Mouse (Mus musculus) hindbrain, embryonic 11.5 days (tissue): ENCODE data around the gene Dkk1. TPM values are rescaled to one million over a fixed set of nuclear protein-coding genes. Genes with fewer than 3 reads are reported as not detected.
"Not testable (repeated sequence)": the region's sequence is repeated elsewhere in the genome, so short reads cannot be mapped to it uniquely, and the experiment has no call there.

Experiments
- ATAC-seq: fragments of 200-750 bp; cut with Nextera tagmentation; 2 replicates; pipeline ENCODE4 v1.8.0; 2017; ENCODE audit warnings: mild to moderate bottlenecking, moderate TSS enrichment, moderate library complexity; ENCODE audit not compliant: low FRiP score
- DNase-seq: peaks from one replicate; pipeline ENCODE4 v3.0.0-alpha.2; 2015; ENCODE audit warnings: low spot score
- H3K27ac ChIP-seq: fragments of 300-500 bp; sonication (generic); 2 replicates; pipeline ENCODE4 v1.5.1; 2014; ENCODE audit warnings: mild to moderate bottlenecking, low read depth, low read length
- H3K27me3 ChIP-seq: fragments of 300-500 bp; sonication (generic); 2 replicates; pipeline ENCODE4 v1.6.1; 2014; ENCODE audit warnings: mild to moderate bottlenecking, low read length, moderate library complexity, mixed read lengths; ENCODE audit not compliant: control insufficient read depth, insufficient read depth
- H3K36me3 ChIP-seq: fragments of 300-500 bp; sonication (generic); 2 replicates; pipeline ENCODE4 v1.6.1; 2014; ENCODE audit warnings: mild to moderate bottlenecking, low read length, moderate library complexity, mixed read lengths; ENCODE audit not compliant: control insufficient read depth, insufficient read depth
- H3K4me1 ChIP-seq: fragments of 300-500 bp; sonication (generic); replicated peaks from 2 replicates; pipeline ENCODE4 v1.6.1; 2014; ENCODE audit warnings: low read length, mixed read lengths; ENCODE audit not compliant: control insufficient read depth, insufficient read depth
- H3K4me2 ChIP-seq: fragments of 300-500 bp; sonication (generic); replicated peaks from 2 replicates; pipeline ENCODE4 v1.6.1; 2014; ENCODE audit warnings: mild to moderate bottlenecking, low read depth, low read length
- H3K4me3 ChIP-seq: fragments of 300-500 bp; sonication (generic); 2 replicates; pipeline ENCODE4 v1.5.1; 2014; ENCODE audit warnings: low read depth, low read length
- H3K9ac ChIP-seq: fragments of 300-500 bp; sonication (generic); 2 replicates; pipeline ENCODE4 v1.6.1; 2014; ENCODE audit warnings: low read depth, low read length
- H3K9me3 ChIP-seq: fragments of 300-500 bp; sonication (generic); 2 replicates; pipeline ENCODE4 v1.6.1; 2016; ENCODE audit warnings: low read length; ENCODE audit not compliant: control insufficient read depth
- WGBS: fragments of 180-500 bp; shearing (Covaris S2); extraction: QIAGEN DNeasy Blood & Tissue Kit; methylation state at CpG from one replicate; pipeline ENCODE4 v1.1.7; 2014; 5-methylcytosine and 5-hydroxymethylcytosine counted together
- polyA plus RNA-seq: library from polyadenylated mRNA; unstranded; fragments of >200 nt; fragmentation: Nextera tagmentation; extraction: Ambion mirVana; gene quantifications from 2 replicates; pipeline ENCODE4 v1.2.1, GENCODE M21; 2014

Dkk1 gene
- polyA plus RNA-seq, 1 experiment from 2014 or later = 3.6 TPM

- under 1% methylated on average over 17 of the region's 17 CpGs for WGBS
- Histone ChIP-seq H3K27me3 (peaks cover 37% of the 10 kb centered on the region), H3K4me3 (peak overlapping the region; percentile 35), H3K4me2 (peak overlapping the region; percentile 68), H3K36me3 (no peaks in the 10 kb centered on the region), H3K9ac (no peak overlapping the region), H3K9me3 (no peaks in the 10 kb centered on the region), H3K27ac (no peak overlapping the region), H3K4me1 (peaks cover 5% of the 10 kb centered on the region)
- peak; percentile 42; the same call in 1 of the 2 replicates for ATAC-seq
- peak; percentile 48 for DNase-seq
Measured at GRCm38 (mm10) chr19:30549854-30550647, 586 bp upstream of the Dkk1 start.

GRCm38 (mm10) chr19:30548411-30549043, 938 bp downstream of the Dkk1 start:
- peak overlapping the region; percentile 35 for H3K4me3 ChIP-seq
- peaks cover 4% of the 10 kb centered on the region for H3K4me1 ChIP-seq
- DNase-seq (peak; percentile 61), ATAC-seq (peak; percentile 47)
- H3K4me2 ChIP-seq = peak overlapping the region; percentile 68
- H3K9me3 ChIP-seq = no peaks in the 10 kb centered on the region
- no peaks in the 10 kb centered on the region for H3K36me3 ChIP-seq
- under 1% methylated on average over 23 of the region's 23 CpGs for WGBS
- peaks cover 37% of the 10 kb centered on the region for H3K27me3 ChIP-seq
- no peak overlapping the region for H3K27ac ChIP-seq
- H3K9ac ChIP-seq = no peak overlapping the region

- peak; percentile 61 for DNase-seq
- not testable (repeated sequence) for H3K4me1 ChIP-seq, ATAC-seq, H3K27ac ChIP-seq, H3K36me3 ChIP-seq, H3K27me3 ChIP-seq, H3K9me3 ChIP-seq
- Histone ChIP-seq H3K4me3 (peak overlapping the region; percentile 35), H3K9ac (peak overlapping the region; percentile 45), H3K4me2 (peak overlapping the region; percentile 59)
- WGBS = 3% methylated on average over 41 of the region's 44 CpGs
Measured at GRCm38 (mm10) chr19:30539365-30539941, 10.0 kb downstream of the Dkk1 start.

GRCm38 (mm10) chr19:30516771-30517170, 32.7 kb downstream of the Dkk1 start:
- no peak for ATAC-seq
- 68% methylated on average over 6 of the region's 6 CpGs for WGBS

GRCm38 (mm10) chr19:30510481-30510880, 39.0 kb downstream of the Dkk1 start:
- ATAC-seq (no peak), DNase-seq (no peak)
- Histone ChIP-seq H3K4me3 (no peak overlapping the region), H3K27me3 (no peaks in the 10 kb centered on the region), H3K27ac (no peak overlapping the region), H3K4me2 (no peak overlapping the region), H3K9me3 (no peaks in the 10 kb centered on the region), H3K4me1 (no peaks in the 10 kb centered on the region), H3K9ac (no peak overlapping the region), H3K36me3 (no peaks in the 10 kb centered on the region)
- WGBS = 57% methylated on average over 4 of the region's 4 CpGs

More at GRCm38 (mm10) chr19:30516771-30517170, 32.7 kb downstream of the Dkk1 start:
- Histone ChIP-seq H3K27ac (no peak overlapping the region), H3K9ac (no peak overlapping the region), H3K9me3 (no peaks in the 10 kb centered on the region), H3K4me1 (no peaks in the 10 kb centered on the region), H3K4me2 (no peak overlapping the region), H3K36me3 (no peaks in the 10 kb centered on the region), H3K27me3 (no peaks in the 10 kb centered on the region), H3K4me3 (no peak overlapping the region)
- no peak for DNase-seq

GRCm38 (mm10) chr19:30505497-30505896, 44.0 kb downstream of the Dkk1 start:
- ATAC-seq = no peak
- Histone ChIP-seq H3K4me2 (no peak overlapping the region), H3K9me3 (no peaks in the 10 kb centered on the region), H3K9ac (no peak overlapping the region), H3K36me3 (no peaks in the 10 kb centered on the region), H3K4me3 (no peak overlapping the region), H3K27me3 (no peaks in the 10 kb centered on the region), H3K27ac (no peak overlapping the region), H3K4me1 (no peaks in the 10 kb centered on the region)
- DNase-seq = no peak
- WGBS = 21% methylated on average over 5 of the region's 5 CpGs
